Mouse (Mus musculus) thymus, postnatal 14 days (tissue): ENCODE measurements around the gene Slc22a1.
"Not testable (repeated sequence)": the region's sequence is repeated elsewhere in the genome, so short reads cannot be mapped to it uniquely, and the experiment has no call there.

Source experiments
- DNase-seq: peaks from one replicate; pipeline ENCODE4 v3.0.0; 2021

The Slc22a1 gene

DNA sequence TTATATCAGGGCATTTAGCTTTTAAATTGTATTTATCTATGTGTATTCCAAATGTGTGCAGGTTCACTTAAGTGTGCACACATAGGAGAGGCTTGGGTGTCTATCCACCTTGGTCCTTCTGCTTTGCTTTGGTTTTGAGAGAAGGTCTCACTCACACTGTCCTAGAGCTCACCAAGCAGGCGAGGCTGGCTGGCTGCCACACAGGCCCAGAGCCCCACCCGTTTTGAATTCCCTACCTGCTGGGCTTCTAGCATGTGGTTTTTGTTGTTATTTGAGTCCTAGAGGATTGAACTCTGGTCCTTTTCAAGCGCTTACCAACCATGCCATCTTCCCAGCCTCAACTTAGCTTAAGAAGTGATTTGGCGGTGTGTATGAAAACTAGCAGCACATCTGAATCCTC lies 8.8 kb upstream of the Slc22a1 start:
- DNase-seq, result no peak

DNA sequence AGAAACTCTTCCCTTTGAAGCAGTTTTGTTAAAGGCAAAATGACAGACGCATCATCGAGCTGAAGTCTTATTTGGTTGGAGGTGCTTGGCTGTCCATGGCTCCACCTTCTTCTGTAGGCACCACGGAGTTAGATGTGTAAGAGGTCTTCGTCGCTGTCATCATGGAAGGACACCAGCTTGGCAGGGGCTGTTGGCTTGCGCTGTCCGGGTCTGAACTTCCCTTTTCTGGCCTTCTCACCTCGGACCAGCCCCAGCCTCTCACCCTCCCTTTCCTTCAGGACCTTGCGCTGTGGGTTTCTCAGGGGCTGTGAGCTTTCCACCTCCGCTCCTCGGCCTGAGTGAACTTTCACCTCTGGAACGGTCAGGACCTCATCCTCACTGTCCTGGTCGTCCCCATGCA lies 8.0 kb upstream of the Slc22a1 start:
- no peak for DNase-seq

DNA sequence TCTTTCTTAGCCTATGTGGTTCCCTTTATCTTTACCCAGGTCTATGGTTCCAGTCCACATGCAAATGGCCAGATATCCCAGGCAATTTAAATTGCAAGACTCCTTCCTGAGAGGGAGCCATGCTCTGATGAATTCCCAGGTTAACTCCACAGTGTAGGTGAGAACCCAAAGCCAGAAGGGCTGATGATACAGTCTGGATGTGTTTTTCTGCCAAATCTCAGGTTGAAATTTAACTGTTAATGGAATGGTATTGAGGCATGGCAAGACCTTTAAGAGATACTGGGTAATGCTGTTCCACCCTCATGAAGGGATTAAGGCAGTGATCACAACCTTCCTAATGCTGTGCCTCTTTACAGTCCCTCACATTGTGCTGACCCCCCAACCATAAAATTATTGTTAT lies 2.6 kb upstream of the Slc22a1 start:
- no peak for DNase-seq

DNA sequence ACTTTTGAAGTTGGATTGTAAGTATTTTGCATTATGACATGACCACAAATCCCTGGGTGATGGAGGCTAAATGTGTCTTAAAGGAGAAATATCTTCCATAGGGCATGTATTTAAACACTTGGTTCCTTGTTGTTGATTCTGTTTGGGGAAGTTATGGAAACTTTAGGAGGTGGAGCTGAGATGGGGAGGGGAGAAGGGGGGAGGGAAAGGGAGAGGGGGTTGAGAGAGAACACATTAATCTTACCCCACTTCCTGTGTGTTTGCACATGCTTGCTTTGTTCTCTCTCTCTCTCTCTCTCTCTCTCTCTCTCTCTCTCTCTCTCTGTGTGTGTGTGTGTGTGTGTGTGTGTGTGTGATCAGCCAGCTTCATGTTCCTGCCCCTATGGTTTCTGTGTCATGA lies 1.5 kb upstream of the Slc22a1 start:
- DNase-seq, result peak; percentile 27

DNA sequence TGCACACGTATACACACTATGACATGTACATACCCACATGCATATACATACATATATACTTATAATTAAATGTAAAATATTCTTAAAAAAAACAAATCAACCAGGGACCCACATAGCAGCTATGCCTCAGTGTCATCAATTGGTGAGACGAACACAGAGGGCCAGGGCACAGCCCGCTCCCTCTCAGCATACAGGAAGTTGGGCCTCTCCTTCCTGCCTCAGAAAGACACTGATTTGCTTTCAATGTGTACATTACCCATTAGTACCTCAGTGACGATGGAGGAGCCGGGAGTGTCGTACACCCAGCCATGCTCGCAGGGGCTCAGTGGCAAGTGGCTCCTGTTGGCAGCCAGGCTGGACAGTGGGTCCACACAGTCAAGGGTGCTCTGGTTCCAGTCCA lies 649 bp downstream of the Slc22a1 start:
- not testable (repeated sequence) for DNase-seq

DNA sequence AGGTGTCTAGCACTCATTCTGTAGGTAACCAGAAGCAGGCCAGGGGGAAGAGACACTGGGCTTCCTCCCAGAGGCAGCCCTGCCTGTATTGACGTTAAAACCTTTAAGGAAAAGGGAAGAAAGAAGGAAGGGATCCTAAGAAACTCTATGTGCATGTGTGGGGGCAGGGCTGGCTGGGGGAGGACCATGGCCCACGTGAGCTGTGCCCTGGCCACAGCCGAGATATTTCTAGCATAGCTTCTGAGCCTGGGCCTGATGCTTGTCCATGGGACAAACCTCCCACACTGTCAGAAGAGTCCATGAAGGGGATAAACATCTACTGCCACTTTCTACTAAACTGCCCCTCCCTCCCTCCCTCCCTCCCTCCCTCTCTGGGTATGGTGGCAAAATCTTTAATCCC lies 1.8 kb downstream of the Slc22a1 start:
- DNase-seq, result no peak

DNA sequence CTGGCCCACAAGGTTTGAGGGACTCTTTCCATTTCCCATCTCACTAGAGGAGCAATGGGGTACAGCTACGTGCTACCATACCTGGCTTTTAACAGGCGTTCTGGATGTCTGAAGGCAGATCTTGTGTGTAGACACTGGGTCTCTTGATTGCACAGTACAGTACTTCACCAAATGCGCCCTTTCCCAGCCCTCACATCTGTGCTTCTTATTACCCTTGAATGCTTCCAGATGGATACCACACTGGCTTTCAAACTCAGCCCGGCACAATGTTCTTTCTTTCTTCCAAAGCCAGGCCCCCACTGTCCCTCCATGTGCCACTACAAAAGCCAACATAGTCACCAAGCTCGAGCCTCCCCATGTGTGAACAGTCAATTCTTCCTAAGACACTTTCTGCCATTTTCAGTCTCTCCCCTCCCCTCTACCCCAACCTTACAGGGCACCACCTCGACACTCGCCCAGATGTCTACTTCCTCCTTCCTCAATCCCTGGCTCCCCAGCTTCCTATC lies 3.3 kb downstream of the Slc22a1 start:
- DNase-seq, result no peak

DNA sequence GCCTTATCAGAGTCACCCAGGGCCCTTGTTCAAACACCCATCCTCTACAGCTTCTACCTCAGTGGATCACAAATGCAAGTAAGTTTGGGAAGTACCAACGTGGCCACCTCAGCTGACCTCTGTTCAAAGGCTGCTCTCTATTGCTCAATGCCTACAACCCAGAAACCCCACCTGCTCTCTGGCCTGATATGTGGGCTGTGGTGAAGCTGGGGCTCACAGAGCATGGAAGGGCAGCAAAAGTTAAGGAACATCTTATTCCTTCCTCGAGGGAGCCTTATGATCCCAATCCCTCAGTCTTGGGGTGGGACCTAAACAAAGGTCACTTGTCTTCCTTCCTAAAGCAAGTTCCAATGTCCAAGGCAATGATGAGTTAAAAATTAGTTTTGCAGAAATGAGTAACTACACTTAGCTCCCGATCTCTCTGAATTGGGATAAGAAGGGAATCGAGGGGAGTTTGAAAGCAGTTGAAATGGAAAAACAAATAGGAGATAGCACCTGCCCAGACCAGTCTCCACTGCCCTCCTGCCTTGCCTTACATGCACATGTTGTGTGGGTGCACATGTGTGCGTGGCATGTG lies 4.5 kb downstream of the Slc22a1 start:
- no peak for DNase-seq

DNA sequence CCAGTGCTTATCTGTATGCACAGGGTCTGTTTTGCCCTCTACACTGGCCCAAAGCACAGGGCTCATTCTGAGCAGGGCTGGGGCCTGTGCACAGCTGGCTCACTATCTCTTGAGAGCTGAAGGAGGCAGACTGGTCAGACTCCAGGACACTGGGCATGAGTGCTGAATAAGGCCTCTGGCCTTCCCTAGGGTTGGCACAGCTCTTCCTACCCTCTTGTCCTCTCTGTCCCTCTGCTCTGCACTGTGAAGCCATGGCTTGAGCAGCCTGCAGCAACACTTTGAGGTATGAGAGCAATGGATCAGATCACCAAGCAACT lies 6.3 kb downstream of the Slc22a1 start:
- no peak for DNase-seq

DNA sequence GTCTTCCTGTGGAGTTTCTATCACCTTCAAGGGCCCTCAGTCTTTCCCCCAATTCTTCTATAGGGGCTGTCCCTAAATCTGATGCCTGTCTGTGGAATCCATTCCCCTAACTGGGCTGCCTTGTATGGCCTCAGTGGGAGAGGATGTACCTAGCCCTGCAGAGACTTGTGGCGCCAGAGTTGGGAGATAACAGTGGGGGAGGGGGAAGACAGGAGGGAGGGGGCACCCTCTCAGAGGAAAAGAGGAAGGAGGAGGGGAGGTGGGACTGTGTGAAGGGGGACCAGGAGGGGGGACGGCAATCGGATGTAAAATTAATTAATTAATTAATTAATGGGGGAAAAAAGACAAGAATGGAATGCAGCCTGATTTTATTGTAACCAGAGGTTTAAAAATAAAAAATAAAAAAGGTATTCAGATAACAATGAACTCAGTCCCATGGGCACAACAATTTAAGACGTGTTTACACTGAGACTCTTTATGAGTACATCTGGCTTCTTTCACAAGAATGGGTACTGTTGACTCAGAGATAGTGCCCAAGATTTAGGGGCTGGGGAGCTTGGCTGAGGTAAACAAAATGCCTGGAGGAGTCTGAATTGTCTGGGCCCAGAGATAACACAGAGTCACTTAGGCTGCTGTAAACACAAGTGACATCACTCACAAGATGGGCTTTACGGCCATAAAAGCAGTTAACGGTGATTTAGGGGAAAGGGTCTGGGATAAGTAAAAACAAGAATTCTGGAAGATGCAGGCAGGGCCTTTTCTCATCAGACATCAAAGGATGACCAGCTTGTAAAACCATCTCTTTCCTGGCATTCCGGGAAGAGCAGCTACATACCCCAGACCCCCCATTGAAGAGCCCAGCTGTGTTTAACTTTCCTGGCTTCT lies 6.9 kb downstream of the Slc22a1 start:
- no peak for DNase-seq

DNA sequence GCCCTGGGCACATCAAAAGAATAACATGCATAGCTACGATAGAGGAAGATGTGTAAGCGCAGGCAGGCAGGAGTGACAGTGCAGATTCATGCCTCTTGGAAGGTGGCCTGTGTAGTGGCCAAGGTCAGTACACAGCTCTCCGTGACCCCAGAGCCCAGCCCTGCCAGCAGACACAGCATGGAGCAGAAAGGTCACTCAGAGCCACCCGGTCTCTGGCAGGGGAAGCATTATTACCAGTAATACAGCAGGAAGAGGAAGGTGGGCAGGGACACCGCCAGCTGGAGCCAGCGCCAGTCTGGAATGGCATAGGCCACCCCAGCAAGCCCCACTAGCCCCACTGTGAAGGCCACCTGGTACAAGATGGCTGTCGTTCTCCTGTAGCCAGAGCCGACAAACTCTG lies 11.5 kb downstream of the Slc22a1 start:
- DNase-seq, result no peak

DNA sequence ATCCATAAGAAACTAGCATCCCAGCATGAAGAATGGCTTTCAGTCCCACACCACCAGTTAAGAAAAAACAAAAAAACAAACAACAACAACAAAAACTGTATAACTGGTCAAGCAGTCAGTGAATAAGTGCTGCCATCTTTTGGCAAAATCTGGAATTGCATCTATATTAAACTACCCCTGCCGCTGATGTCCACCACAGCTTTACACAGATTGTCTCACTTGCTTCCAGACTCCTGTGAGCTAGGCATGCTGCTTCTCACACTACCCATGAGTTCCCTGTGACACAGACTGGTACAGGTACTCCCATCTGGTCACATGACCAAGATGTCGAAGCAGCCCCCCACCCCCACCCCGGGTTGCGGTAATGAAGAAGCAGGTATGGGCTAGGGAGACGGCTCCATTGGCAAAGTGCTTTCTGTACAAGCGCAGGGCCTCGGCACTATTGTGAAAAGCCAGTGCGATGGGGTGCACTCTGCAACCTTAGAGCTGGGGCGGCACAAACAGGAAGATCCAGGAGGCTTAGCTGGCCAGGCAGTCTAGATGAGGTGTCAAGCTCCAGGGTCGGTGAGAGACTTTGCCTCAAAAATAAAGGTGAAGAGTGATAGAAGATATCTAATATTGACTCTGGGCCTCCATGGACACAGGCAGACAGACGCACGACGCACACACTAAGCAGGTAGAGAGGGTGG lies 14.9 kb downstream of the Slc22a1 start:
- DNase-seq, result peak; percentile 17

DNA sequence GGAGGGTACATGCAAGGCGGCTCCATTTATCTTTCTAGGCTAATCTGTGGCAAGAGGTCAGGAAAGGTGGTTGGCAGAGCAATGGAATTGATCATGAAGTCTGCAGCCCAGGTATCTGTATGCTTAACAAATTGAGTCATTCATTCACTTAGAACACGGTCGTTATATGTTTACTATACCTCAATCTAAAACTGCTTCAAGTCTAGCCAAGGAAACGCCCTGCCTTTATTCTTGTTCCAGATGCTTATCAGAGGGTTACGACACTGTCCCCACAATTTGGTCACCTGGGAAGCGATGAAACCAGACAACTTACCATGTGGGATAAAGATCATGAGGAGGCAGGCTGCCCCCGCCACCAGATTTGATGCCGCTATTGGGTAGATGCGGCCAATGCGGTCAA lies 16.4 kb downstream of the Slc22a1 start:
- DNase-seq, result no peak

DNA sequence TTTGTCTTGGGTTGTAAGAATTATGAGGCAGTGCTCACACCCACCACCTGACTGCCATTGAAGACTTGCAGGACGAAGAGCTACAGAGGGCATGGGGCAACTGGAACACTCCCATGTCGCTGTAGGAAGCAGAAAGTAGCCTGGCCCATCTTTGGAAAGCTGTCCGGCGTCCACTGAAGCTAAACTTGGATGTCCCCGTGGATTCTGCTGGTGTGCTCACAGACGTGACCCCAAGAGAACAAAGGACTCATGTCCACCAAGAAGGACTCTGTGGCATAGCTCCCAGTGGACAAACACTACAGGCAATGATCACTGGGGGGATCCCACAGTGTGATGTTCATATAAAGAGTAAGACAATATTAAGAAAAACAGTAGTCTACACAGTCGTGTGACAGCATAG lies 16.8 kb downstream of the Slc22a1 start:
- DNase-seq, result no peak

DNA sequence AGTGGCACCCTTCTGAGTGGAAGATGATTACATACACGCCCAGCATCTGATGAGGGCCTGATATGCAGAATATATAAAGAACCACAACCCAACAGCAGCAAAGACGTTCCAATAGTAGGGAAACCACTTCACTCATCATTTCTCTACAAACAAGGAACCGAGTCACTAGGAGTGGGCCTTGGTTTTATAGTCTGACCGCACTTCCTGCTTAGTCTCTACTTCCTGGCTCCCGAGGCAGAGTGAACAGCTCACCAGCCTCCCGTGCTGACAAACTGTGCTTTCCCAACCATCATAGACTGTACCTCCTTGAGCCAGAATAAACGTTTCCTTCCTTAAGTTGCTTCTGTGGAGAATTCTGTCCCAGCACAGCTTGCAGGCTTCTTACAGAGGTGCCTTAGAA lies 19.8 kb downstream of the Slc22a1 start:
- peak; percentile 46 for DNase-seq

DNA sequence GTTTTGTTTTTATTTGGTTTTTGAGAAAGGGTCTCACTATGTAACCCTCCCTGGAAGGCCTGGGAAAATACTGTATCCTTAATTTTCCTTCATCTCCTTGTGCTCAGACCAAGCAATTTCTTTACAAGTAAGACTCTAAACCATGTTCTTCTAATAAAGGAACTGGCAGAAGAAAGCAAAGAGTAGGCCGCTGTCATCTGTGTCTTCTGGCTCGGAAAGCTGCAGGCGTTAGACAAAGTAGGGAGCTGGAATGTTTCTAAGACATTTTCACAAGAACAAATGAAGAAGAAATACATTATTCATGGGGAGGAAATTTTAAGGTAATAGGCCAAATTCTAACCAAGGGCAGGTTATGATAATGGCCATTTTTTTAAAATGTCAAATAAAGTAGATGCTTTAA lies 21.6 kb downstream of the Slc22a1 start:
- no peak for DNase-seq

DNA sequence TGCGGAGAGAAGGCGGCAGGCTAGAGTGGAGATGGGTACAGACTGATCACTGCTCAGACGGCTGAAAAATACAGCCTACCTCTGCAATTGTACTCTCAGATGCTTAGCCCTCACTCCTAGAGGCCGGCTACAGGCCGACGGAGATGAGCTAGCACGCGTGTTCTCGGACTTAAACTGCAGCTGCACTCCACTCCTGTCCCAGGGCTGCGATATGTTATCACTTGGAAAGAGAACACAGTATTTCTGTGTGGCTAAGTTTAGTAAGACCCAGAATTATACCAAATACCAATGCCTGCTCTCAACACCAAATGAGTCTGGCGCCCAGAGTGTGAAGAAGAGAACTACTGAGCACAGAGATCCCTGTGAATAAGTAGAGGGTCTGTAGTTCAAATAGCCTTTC lies 23.0 kb downstream of the Slc22a1 start:
- no peak for DNase-seq

DNA sequence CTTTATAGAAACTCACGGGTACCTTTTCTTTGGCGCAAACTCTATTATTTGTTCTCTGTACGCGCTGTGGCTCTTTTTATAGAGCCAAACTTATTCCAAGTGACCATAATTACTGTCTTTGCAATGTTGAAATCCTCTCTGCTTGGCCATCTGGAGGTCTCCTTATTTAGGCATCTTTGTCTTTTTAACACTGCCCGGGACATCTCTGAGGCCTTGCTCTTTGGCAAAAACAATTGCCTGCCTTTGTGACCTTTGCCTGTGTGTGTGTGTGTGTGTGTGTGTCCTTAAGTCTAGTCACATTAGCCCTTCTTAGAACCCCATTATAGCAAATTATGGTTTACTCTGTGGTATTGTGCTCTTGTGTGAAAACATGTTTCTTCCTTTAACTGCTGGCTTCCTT lies 30.2 kb downstream of the Slc22a1 start:
- DNase-seq, result no peak

DNA sequence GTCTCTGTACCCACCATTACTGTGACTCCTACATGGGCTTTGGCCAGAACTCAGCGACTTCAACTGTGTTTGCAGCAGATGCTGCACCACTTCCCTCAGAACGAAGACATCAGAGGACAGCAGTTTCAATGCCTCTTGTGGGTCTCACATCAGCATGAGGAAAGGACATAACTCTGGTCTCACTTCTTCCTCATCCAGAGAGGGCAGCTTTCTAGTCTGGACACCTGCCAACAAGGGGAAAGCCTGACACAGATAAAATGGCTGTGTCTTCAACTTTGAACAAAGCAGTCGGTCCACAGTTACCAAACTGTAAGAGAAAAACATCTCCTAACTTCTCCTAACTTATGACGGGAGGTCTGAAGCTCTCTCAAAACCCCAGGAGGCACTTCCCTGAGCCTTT lies 34.5 kb downstream of the Slc22a1 start:
- no peak for DNase-seq

DNA sequence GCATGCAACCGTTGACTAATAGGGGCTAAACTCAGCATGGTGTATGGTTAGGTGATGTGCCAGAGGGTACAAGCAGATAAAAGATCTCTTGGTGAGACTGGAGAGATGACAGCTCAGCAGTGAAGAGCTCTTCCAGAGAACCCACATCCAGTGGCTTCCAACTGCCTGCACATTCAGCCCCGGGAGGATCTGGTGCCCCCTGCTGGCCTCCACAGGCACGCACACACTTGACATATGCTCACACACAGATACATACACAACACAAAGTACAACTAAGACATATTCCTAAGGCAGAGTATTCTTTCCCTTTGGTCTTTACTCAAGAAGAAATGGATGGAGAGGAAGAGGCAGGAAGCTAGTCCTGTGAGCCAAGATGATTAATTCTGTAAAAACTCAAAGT lies 36.0 kb downstream of the Slc22a1 start:
- DNase-seq, result no peak

DNA sequence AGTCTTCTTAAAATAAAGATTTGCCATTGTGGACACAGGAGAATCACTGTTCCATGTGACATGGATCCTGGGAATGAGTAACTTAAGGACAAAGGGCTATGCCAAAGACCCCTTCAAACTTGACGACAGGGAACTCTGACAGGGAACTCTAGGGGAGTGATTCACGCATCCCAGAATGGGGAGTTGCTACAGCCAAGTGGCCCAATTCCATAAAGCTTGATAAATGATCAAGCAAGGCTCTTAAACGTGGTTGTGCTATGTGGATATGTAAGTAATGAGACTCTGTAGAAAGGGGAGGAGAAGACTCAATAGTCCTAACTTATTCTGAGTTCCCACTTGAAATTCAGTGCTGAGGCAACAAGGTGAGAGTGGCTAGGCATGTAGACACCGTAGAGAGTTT lies 40.8 kb downstream of the Slc22a1 start:
- DNase-seq, result no peak

DNA sequence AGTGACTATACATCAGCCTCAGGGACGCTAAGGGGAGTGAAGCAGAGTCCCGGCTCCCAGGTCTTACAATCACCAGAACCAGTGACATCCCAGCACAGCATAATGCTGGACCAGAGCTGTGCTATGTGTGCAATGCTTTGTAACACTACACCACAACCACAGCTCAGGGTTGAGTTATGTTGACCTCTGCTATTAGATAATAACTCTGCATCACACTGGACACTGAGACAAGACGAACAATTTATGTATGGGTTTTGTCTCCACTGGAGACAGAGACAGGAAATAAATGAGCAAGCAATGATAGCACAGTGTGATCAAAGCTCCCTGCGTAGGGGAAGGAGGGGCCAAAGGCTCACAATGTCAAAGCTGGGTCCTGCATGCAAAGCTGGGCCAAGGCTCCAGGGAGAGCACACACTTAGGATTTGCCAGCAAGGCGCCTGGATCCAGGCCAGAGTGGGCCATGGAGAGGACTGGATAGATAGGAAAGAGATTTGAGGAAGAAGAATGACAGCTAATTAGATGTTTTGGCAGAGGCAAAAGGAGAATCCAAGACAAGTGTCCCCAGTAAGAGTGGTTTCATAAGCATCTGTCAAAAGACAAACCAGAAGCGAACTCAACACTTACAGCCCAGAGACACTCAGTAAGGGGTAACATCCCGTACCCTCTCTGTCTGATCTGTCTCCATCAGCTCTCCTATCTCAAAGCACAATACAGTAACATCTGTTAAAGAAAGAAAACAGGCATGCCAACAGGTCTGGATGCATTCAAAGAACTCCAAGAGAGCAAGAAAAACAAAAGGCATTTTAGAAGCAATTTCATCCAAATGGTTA lies 43.6 kb downstream of the Slc22a1 start:
- no peak for DNase-seq
